Mouse (Mus musculus): ENCODE results near the gene Suds3.
A peak's percentile ranks its signal among the peaks of the same experiment; 100 is the strongest.

Gene Suds3

DNA sequence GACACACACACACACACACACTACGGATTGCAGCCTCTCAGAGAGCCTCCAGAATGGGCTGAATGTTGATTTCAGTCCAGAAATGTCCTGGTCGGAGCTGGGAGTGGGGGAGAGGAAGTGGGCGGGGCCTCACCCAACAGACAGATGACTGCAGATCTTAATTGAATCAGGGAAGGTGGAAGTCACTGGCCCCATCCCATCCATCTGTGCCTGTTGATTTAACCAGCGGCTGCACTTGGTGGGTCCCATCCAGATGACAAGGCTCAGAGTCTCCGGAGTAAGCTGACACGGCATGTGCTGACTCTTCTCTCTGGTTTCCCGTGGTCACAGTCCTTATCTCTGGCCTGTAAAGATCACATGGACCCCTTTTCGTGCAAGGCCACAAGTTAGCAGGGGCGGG lies 20.0 kb upstream of the Suds3 start:
- no peak for DNase-seq (ENCODE audit: low spot score)

DNA sequence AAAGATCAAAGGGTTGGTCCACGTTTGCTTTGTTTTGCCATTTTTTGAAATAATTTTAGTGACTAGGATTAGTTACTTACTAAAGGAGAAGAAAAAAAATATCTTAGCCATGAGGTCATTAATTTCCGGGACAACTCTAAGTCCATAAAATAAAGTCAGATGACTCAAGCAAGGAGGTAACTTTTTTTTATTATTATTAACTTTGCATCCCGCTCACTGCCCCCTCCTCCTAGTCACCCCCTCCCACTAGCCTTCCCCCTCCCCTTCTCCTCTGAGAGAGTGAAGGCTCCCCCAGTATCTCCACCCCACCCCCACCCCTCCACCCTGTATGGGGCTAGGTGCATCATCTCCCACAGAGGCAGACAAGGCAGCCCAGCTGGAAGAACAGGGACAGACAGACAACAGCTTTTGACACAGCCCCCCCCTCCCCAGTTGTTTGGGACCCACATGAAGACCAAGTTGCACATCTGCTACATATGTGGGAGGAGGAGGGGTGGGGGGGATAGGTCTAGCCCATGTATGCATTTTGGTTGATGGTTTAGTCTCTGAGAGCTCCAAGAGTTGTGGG lies 19.1 kb upstream of the Suds3 start:
- no peak for DNase-seq (ENCODE audit: low spot score)

DNA sequence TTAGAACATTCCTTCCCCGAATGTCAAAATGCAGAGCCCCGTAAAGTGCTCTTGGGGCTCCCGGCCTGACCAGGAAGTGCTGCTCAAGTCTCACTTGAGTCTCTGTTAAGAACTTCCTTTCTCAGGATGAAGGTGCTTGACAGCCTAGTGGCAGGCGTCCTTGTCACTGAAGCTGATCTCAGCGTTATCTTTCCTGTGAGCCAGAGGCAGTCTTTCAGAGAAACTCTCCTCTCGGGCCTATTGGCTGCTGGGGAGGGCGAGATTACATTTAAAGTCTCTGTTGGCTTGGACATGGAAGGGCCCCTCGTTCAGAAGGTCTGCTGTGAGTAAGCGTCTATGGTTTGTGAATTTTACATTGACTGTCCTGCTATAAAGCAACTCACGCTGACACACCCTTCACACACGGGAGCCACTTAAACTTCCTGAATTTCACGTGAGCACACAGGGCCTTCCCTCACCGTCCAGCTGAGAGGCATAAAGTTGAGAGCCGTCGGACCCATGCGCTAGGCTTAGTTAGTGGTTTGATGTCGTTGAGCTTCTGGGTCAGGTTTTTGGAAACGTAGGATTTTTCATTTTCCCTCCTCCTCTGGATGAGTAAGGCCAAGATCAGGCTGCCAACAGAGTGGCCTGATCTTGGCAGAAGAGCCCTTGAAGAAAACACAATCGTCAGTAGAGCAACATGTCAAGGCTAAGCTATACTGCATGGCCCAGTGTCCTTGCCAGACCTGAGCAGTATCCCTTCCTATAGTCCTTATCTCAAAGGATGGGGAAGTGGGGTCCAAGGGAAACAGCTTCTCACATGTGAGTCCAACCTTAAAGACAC lies 18.4 kb upstream of the Suds3 start:
- DNase-seq (ENCODE audit: low spot score): no peak

DNA sequence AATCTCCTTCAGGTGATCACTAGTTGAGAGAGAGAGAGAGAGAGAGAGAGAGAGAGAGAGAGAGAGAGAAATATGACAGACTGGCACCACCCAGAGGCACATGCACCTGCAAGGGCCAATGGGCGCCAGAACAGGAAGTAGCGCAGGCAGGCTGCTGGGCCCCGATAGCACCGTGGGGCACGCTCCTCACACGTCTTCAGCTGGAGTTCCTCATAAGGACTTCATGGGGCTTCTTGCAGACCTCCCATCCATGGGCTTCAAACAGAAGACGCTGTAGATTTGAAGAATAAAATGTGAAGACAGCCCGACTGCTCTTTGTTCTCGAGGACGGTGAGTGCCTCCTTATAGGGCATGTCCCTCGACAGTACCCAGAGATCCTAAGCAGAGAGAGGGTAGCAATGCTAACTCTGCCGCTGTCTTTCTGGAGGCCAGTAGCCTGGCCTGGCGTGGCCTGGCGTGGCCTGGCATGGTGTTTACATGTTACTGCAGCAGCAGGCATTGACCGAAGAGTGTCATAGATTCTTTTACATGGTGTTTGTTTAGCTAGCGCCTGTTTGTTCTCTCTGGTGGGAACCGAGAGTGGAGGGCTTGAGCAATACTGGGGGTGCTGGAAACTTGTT lies 17.6 kb upstream of the Suds3 start:
- no peak for DNase-seq (ENCODE audit: low spot score)

DNA sequence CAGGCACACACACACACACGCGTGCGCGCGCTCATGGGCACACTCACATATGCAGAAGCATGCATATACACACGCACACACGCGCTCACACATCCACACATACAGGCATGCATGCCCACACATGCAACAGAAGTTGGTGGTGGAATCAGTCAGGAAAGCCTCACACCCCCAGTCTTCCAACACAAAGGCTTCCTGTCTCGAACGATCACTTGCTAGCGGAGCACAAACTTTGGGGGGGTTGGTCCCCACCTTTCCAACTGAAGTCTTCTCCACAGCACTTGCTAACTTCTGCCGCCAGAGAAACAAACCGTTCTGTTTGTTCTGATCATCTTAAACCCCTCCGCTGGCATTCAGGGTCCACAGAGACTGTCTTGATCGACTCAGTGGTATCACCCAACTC lies 14.8 kb upstream of the Suds3 start:
- DNase-seq (ENCODE audit: low spot score): no peak

DNA sequence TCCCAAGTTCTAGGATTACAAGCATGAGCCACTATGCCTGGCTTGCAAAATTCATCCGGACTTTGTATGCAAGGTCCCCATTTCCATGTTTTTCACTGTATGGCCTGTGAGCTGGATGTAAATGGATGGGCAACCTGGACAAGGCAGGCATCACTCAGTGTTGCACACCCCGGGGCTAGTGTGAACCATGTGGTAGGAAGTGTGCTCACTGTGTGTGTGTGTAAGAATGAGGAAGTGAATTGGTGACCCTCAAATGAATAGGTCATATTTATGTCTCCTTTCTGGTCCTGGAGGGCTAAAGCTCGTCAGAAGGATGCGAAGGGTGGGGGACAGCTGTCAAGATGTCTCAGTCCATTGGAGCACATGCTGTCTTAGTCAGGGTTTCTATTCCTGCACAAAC lies 11.1 kb upstream of the Suds3 start:
- DNase-seq (ENCODE audit: low spot score): no peak

DNA sequence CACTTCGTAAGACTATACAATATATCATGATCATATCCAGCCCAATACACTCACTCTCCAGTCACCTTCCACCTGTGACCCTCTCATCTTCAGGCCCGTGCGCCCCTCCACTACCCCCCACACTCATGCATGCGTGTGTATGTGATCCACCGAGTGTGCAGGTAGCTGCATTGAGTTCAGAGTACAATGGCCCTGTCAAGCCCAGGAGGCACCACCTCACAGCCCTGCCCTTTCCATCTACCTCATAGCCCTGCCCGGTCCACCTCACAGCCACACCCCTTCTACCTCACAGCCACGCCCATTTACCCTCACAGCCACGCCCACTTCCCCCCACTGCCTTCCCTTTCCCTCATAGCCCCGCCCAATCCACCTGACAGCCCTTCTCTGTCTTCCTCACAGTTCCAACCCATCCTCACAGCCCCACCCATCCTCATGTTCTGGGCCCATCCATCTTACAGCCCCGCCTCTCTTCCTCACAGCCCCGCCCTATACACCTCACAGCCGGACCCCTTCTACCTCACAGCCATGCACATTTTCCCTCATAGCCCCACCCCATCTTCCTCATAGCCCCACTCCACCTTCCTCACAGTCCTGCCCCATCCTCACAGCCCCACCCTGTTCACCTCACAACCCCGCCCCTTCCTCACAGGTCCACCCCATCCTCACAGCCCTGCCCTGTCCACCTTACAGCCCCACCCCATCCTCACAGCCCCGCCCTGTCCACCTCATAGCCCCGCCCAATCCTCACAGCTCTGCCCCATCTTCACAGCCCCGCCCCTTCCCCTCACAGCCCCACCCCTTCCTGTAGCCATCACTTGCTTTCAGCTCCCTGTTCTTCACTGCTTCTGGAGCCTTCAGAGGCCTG lies 9.8 kb upstream of the Suds3 start:
- DNase-seq (ENCODE audit: low spot score): no peak

DNA sequence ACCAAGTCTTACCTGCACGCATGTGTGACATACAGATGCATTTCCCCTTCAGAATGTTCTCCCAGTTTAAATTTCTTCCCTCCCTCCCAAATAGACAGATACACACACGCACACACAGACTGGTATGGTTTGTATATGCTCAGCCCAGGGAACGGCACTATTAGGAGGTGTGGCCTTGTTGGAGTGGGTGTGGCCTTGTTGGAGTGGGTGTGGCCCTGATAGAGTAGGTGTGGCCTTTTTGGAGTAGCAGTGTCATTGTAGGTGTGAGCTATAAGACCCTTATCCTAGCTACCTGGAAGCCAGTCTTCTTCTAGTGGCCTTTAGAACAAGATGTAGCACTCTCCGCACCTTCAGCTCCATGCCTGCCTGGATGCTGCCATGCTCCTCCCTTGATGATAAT lies 7.9 kb upstream of the Suds3 start:
- DNase-seq (ENCODE audit: low spot score): no peak

DNA sequence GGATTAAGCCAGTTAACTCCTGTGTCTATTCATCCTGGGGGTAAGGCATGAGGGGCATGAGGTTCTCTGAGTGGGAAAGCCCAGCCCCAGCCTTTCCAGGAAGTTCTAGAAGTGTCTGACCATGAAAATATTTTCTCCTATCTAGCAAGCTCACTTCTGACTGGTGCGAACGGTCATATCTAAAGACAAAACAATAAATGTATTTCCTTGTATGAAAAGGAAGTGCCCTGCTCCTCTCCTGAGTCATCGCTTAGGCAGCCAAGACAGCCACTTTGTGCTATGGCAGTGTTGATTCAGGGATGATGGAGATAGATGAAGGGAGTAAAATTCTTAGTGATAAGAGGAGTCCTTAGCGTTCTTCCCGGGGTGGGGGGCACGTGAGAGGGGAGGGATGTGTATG lies 7.2 kb upstream of the Suds3 start:
- DNase-seq (ENCODE audit: low spot score): no peak

DNA sequence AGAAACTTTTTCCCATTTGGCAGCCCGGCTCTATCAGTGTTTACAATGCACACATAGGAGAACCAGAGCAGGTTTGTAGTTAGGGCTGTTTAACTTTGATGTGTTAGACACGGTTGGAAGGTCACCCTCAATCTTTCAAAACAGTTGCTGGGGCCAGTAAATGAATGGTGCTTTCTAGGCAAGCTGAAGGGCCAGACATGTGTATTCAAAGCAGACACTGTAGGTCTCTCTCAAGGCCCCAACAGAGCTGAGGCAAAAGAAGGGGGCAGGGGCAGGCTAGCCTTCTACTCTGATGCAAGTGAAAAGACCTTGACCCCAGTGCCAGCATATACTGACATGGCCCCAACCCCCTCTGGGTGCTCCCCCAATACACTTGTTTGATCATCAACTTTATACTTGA lies 5.7 kb upstream of the Suds3 start:
- DNase-seq (ENCODE audit: low spot score): no peak

DNA sequence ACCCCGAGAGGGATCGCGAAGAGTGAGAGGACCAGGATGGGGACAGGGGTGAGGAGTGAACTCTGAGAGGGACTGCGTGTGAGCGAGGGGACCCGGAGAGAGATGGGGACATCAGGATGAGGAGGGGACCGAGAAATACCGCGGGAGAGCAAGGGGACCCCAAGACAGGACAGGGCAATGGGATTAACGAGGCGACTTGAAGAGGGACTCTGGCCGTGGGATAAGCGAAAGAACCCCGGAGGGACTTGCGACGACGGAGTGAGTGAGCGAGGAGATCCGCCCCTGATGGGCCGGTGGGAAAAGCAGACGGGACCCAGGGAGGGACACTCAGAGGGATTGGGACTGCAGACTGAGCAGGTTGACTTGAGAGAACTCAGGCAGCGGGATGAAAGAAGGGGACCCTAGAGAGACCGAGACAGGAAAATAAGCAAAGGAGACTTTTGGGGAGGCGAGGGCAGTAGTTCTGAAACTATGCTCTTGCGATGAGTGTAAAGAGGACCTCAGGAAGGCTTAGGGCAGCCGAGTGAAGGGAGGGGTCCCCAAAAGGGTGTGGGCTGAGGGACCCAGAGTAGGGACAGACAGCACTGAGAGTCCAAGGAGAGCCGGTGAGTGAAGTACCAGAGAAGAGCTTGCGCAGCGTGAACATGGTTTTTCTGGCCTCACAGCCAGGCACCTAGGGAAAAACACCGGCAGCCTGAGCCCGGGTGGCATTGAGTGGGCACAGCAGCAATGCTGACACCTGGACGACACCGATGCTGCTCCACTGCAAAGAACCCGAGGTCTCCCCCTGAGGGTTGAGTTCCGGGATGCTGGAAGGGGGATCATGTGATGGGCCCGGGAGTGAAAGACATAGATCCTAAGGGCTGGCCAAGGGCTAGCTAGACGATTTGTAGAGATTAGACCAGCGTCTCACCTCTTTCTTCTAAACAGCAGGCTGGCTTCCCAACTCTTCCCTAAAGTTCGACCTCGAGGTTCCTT lies 4.9 kb upstream of the Suds3 start:
- DNase-seq (ENCODE audit: low spot score): no peak

DNA sequence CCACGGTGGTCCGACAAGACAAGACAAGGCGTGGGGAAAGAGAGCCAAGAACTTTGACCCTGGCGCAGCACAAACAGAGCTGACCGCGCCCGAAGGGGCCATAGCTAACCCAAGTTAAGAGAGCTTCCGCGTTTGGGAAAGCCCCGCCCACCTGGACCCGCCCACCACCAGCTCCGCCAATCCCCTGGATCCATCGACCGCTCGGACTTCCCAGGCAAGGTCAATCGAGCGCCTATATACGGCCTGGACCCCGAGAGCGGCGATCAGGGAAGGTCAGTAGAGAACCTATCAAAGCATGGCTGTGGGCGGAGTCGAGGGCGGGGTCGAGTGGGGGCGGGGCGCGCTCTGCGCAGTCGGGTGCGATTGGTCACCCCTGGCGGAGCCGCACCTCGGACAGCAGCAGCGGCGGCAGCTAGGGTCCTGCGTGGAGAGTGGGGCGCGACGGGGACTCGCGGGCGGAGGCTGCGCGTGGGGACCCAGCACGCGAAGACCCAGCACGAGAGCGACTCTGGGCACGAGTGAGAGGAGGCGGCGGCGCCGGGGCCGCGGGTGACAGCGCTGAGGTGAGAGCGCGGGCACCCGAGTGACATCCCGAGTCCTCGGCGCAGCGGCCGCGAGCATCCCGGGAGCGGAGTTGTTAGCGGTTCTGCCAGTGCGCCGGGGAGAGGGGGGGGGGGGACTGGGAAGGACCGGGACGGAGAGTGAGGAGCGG lies 4.0 kb upstream of the Suds3 start, which contains the start of gene Taok3:
Gene Taok3 (plus strand): TSS at position 353 of the 712 bp plus-strand sequence.
- DNase-seq (ENCODE audit: low spot score): peak; percentile 97

DNA sequence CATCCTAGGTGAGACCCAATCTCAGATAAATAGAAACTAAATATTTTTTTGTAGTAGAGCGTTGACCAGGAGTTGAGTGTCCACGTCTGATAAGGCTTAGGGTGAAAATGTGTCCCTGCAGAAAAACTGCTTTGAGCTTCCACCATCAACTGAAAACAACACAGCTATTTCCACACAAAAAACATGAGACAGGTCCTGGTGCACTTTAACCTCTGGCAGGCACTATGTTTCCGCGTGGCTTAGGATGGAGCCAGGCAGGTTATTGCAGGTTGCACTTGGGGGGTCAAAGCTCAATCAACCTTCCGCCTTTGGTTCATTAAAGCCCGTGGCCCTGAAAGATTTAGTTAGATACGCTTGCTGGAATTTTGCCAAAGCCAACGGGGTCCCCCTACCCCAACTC lies 2.9 kb upstream of the Suds3 start:
- DNase-seq (ENCODE audit: low spot score): no peak

DNA sequence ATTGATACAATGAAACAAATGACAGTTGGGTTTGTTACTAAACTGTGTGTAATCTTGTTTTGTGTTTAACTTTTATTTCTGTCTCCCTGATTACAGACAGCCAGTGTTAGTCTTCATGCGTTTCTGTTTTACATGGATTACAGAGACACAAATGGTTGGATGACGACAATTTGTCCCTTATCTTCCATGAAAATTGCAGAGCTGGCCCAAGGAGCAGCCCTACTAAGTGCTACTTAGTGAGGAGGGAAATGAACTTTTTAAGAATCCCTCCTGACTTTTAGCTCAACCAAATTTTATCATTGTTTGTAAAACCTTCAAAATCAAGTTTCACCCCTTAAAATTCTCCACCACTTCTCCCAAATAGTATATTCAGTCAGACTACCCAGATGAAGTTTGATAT lies 2.3 kb upstream of the Suds3 start:
- DNase-seq (ENCODE audit: low spot score): no peak

DNA sequence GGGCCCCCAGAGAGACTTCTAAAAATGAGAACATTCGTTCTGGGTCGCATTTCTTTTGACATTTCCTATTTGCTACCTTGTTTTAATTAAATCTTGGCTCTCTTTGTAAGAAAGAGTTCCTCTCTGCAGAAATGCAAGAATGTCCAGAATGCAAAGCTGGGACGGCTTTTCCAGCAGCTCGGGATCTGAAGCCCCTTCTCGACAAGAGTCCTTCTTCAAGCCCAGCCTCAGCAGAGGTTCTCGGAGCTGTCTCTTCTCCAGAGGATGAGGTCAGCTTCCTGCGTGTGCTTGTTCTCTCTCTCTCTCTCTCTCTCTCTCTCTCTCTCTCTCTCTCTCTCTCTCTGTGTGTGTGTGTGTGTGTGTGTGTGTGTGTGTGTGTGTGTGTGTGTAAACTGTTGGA lies 1.8 kb upstream of the Suds3 start:
- DNase-seq (ENCODE audit: low spot score): no peak

DNA sequence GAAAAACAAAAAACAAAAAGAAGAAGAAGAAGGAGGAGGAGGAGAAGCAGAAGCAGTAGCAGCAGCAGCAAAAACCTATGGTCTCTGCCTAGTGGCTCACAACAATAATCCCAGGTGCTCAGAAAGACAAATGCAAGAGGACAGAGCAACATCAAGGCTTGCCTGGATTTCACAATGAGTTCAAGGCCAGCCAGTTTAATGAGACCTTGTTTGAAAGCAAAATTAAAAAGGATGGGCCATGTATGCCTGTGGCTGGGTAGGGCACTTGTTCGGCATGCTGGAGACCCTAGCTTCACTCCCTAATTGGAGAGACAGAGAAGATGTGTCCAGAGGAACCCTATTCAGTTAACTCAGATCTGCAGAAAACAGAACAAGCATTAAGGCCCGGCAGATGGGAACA lies 1.3 kb upstream of the Suds3 start:
- no peak for DNase-seq (ENCODE audit: low spot score)

DNA sequence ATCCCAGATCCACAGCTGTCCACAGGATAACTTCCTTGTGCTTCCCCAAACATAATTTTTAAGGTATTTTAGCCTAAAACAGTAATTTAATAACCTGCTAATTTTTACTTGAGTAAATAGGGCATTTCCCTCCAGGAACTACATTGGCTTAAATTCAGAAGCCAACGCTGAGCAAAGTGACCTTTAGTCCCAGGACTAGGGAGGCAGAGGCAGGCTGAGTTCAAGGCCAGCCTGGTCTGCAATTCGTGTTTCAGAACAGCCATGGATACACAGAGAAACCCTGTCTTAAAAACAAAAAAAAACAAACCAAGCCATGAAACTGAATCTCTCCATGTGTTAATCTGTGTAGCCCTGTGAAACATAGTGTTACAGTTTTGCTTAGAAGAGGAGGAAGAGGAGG lies 747 bp upstream of the Suds3 start:
- DNase-seq (ENCODE audit: low spot score): no peak

DNA sequence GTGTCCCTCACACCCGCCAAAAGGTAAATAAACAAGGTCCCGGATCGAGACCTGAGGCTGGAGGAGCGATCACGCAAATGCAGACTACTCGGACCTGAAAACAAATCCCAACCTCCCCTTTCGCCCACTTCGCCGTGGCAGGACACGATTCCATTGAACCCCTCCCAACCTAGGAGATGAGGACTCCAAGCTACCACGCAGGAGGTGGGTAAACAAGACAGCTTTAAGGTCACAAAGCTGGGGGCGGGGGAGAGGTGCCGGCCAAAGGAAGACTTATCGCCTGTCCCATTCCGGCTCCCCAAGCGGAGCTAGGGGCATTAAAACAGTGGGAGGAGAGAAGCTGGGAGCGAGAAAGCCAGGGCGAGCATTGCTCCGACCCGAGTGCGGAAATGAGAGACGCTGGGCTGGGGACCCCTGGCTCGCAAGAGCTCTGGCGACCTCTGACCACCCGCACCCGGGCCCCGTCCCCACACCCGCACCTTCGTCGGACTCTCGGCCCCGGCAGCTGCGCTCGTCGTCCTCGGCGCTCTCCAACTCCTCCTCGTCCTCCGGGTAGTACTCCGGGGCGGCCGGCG lies 633 bp downstream of the Suds3 start:
- no peak for DNase-seq (ENCODE audit: low spot score)

DNA sequence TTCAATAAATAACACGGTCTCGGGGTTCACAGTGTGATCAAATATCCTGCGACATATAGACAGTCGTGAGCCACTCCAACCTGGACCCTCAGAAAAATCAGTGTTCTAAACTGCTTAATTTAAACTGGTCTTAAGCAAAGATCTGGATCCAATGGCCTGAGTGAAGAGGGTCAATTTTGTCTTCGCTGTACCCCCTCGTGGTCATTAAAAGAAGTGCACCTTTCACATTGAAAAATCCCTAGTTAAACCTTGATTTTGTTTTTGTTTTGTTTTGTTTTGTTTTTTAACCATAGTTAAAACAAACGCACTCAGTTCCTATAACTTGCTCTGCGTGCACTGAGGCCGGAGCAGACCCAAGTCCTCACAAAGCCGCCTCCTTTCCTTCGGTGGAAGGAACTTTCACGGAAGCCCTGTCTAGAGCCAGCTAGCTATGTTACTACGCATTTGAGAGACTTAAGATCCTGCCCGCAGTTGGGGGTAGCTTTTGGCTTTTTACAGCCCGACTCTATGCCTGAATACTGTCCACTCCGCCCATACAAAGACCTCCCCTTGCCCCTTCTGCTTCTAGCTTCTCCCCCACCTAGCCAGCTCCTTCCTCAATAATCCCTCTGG lies 1.2 kb downstream of the Suds3 start:
- DNase-seq (ENCODE audit: low spot score): no peak

DNA sequence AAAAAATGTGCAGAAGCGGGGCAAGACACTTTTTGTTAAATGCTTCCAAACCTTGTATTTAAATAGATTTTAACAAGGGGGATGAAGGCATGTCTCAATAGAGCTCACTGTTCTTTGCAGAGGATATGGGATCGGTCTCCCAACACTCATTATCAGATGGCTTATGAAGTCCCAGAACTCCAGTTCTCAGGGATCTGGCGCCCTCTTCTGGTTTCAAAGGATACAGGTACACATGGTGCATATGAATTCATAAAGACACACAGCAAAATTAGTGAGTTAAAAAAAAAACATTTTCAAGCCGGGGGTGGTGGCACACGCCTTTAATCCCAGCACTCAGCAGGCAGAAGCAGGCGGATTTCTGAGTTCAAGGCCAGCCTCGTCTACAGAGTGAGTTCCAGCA lies 2.6 kb downstream of the Suds3 start:
- DNase-seq (ENCODE audit: low spot score): no peak

Measured in layer of hippocampus, adult 9-10 months (tissue).